Mouse (Mus musculus) right cerebral cortex, adult 18-20 months (tissue): ENCODE measurements around the gene Ndufa4l2.

Source experiments
- DNase-seq: peaks from one replicate; pipeline ENCODE4 v3.0.0; 2022; ENCODE audit warnings: mixed read lengths

The Ndufa4l2 gene

GRCm38 (mm10) chr10:127530945-127531344 lies 16.2 kb downstream of the Ndufa4l2 start:
- DNase-seq = no peak

- no peak for DNase-seq
These were observed 16.8 kb downstream of the Ndufa4l2 start for GRCm38 (mm10) chr10:127531548-127531947.

GRCm38 (mm10) chr10:127534036-127534928 lies 19.5 kb downstream of the Ndufa4l2 start, which contains the start of gene Nxph4:
Gene Nxph4, minus strand, starts transcription at chr10:127534559.
- DNase-seq = no peak

GRCm38 (mm10) chr10:127534929-127535384 lies 20.2 kb downstream of the Ndufa4l2 start:
- no peak for DNase-seq

GRCm38 (mm10) chr10:127536586-127537314 lies 22.0 kb downstream of the Ndufa4l2 start:
- DNase-seq = no peak

- peak; percentile 82 for DNase-seq
These were observed 23.3 kb downstream of the Ndufa4l2 start for GRCm38 (mm10) chr10:127537854-127538583.

- no peak for DNase-seq
These were observed 26.7 kb downstream of the Ndufa4l2 start for GRCm38 (mm10) chr10:127541510-127541909.

- peak; percentile 49 for DNase-seq
These were observed 27.3 kb downstream of the Ndufa4l2 start for GRCm38 (mm10) chr10:127542084-127542483.

- DNase-seq = no peak
These were observed 28.0 kb downstream of the Ndufa4l2 start for GRCm38 (mm10) chr10:127542720-127543119.

GRCm38 (mm10) chr10:127543916-127544315 lies 29.1 kb downstream of the Ndufa4l2 start:
- no peak for DNase-seq

GRCm38 (mm10) chr10:127544375-127544774 lies 29.6 kb downstream of the Ndufa4l2 start:
- no peak for DNase-seq

GRCm38 (mm10) chr10:127546505-127546904 lies 31.7 kb downstream of the Ndufa4l2 start:
- DNase-seq = no peak

- no peak for DNase-seq
These were observed 33.5 kb downstream of the Ndufa4l2 start for GRCm38 (mm10) chr10:127548236-127548635.

- no peak for DNase-seq
These were observed 35.1 kb downstream of the Ndufa4l2 start for GRCm38 (mm10) chr10:127549892-127550291.

- DNase-seq = no peak
These were observed 40.9 kb downstream of the Ndufa4l2 start for GRCm38 (mm10) chr10:127555703-127556102.

- no peak for DNase-seq
These were observed 42.6 kb downstream of the Ndufa4l2 start for GRCm38 (mm10) chr10:127557397-127557796.

GRCm38 (mm10) chr10:127561145-127561544 lies 46.4 kb downstream of the Ndufa4l2 start:
- no peak for DNase-seq

GRCm38 (mm10) chr10:127563840-127564239 lies 49.1 kb downstream of the Ndufa4l2 start:
- DNase-seq = no peak

- no peak for DNase-seq
These were observed 49.5 kb downstream of the Ndufa4l2 start for GRCm38 (mm10) chr10:127564301-127564700.
